Mouse (Mus musculus) testis, adult 2 months (tissue): Measurements from ENCODE around the gene Kif2a. TPM values are rescaled to one million over a fixed set of nuclear protein-coding genes. Genes with fewer than 3 reads are reported as not detected.
A peak's percentile ranks its signal among the peaks of the same experiment; 100 is the strongest.
"Not testable (repeated sequence)": the region's sequence is repeated elsewhere in the genome, so short reads cannot be mapped to it uniquely, and the experiment has no call there.

ENCODE experiments used
- H3K27ac ChIP-seq: fragments of 200-500 bp; 2 replicates; pipeline ENCODE4 v1.5.1; 2012; ENCODE audit warnings: low read depth, low read length; ENCODE audit not compliant: control insufficient read depth, insufficient read depth
- H3K27me3 ChIP-seq: fragments of 200-500 bp; 2 replicates; pipeline ENCODE4 v1.6.1; 2012; ENCODE audit warnings: mild to moderate bottlenecking, low read length, moderate library complexity; ENCODE audit not compliant: control insufficient read depth, insufficient read depth
- H3K36me3 ChIP-seq: fragments of 200-500 bp; 2 replicates; pipeline ENCODE4 v1.6.1; 2012; ENCODE audit warnings: mild to moderate bottlenecking, low read length; ENCODE audit not compliant: control insufficient read depth, insufficient read depth
- H3K4me1 ChIP-seq: fragments of 200-500 bp; 2 replicates; pipeline ENCODE4 v1.6.1; 2012; ENCODE audit warnings: low read length; ENCODE audit not compliant: control insufficient read depth, insufficient read depth
- H3K4me3 ChIP-seq: fragments of 200-500 bp; 2 replicates; pipeline ENCODE4 v1.5.1; 2012; ENCODE audit warnings: low read depth, mild to moderate bottlenecking, low read length, moderate library complexity, mixed read lengths; ENCODE audit not compliant: control insufficient read depth
- CTCF ChIP-seq: fragments of 200-500 bp; IDR thresholded peaks from 2 replicates; pipeline ENCODE4 v1.5.1; 2012; ENCODE audit warnings: low read depth, mild to moderate bottlenecking, inconsistent platforms, low read length, moderate library complexity; ENCODE audit not compliant: control insufficient read depth, insufficient read depth, insufficient replicate concordance
- POLR2A ChIP-seq: fragments of 200-500 bp; IDR thresholded peaks from 2 replicates; pipeline ENCODE4 v1.6.1; 2012; ENCODE audit warnings: low read depth, mild to moderate bottlenecking, inconsistent platforms, low read length, moderate library complexity; ENCODE audit not compliant: control insufficient read depth
- polyA plus RNA-seq: library from polyadenylated mRNA; depleted of rRNA; stranded (reverse); fragments of >200 nt; gene quantifications from 2 replicates; pipeline ENCODE4 v1.2.3, GENCODE M21; 2012

Kif2a gene
- polyA plus RNA-seq, 1 experiment: 54.9 TPM

- Histone ChIP-seq H3K4me1 (no peaks in the 10 kb centered on the region), H3K27me3 (no peaks in the 10 kb centered on the region), H3K4me3 (no peak overlapping the region), H3K36me3 (no peaks in the 10 kb centered on the region), H3K27ac (no peak overlapping the region)
- TF ChIP-seq POLR2A: no peak
- TF ChIP-seq CTCF: no peak
These were observed 8.0 kb downstream of the Kif2a start for GRCm38 (mm10) chr13:107013926-107014325.

DNA sequence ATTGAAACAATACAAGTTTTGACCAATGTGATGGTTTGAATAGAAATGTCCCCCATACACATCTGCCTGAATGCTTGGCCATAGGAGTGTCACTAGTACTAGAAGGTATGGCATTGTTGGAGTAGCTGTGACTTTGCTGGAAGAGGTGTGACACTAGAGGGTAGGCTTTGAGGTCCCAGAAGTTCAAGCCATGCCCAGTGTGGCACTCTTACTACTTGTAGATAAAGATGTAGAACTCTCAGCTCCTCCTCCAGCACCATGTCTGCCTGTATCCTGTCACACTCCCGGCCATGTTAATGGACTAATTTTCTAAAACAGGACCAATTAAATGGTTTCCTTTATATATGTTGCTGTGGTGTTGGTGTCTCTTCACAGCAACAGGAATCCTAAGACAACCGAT, 10.3 kb downstream of the Kif2a start:
- H3K4me3 ChIP-seq: no peak overlapping the region
- H3K27ac ChIP-seq: no peak overlapping the region
- H3K27me3 ChIP-seq: no peaks in the 10 kb centered on the region
- TF ChIP-seq POLR2A (no peak), CTCF (no peak)
- H3K36me3 ChIP-seq: no peaks in the 10 kb centered on the region
- H3K4me1 ChIP-seq: no peaks in the 10 kb centered on the region

- no peak overlapping the region for H3K4me3 ChIP-seq
- H3K27ac ChIP-seq: no peak overlapping the region
- TF ChIP-seq CTCF: no peak
- no peak for TF ChIP-seq POLR2A
- H3K27me3 ChIP-seq: no peaks in the 10 kb centered on the region
- no peaks in the 10 kb centered on the region for H3K36me3 ChIP-seq
- no peaks in the 10 kb centered on the region for H3K4me1 ChIP-seq
These were observed 13.8 kb downstream of the Kif2a start for GRCm38 (mm10) chr13:107008174-107008573.

GRCm38 (mm10) chr13:107003211-107003610, 18.7 kb downstream of the Kif2a start:
- TF ChIP-seq POLR2A: no peak

DNA sequence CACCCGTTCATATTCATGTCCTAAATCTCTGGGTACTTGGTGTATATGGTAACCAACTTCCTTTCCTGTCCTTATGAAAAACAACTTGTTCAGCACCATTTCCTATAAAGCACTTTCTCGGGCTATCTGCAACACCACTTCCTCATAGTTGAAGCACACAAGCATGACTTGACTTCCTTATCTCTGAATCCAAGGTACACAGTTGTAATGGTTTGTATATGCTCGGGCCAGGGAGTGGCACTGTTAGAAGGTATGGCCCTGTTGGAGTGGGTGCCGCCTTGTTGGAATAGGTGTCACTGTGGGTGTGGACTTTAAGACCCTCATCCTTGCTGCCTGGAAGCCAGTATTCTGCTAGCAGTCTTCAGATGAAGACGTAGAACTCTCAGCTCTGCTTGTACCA, 23.3 kb downstream of the Kif2a start:
- no peak overlapping the region for H3K4me3 ChIP-seq
- TF ChIP-seq CTCF (no peak), POLR2A (no peak)
- H3K36me3 ChIP-seq: no peaks in the 10 kb centered on the region
- H3K4me1 ChIP-seq: no peaks in the 10 kb centered on the region
- H3K27ac ChIP-seq: no peak overlapping the region
- H3K27me3 ChIP-seq: no peaks in the 10 kb centered on the region

More at GRCm38 (mm10) chr13:107003211-107003610, 18.7 kb downstream of the Kif2a start:
- H3K27ac ChIP-seq: no peak overlapping the region
- no peaks in the 10 kb centered on the region for H3K4me1 ChIP-seq
- peak overlapping the region; percentile 42; the same call in 1 of the 2 replicates for H3K4me3 ChIP-seq
- no peaks in the 10 kb centered on the region for H3K27me3 ChIP-seq
- no peaks in the 10 kb centered on the region for H3K36me3 ChIP-seq

GRCm38 (mm10) chr13:106998026-106998425, 23.9 kb downstream of the Kif2a start:
- no peak overlapping the region for H3K27ac ChIP-seq
- H3K4me1 ChIP-seq: no peaks in the 10 kb centered on the region
- H3K4me3 ChIP-seq: no peak overlapping the region
- H3K36me3 ChIP-seq: no peaks in the 10 kb centered on the region
- no peaks in the 10 kb centered on the region for H3K27me3 ChIP-seq
- no peak for TF ChIP-seq CTCF
- no peak for TF ChIP-seq POLR2A

GRCm38 (mm10) chr13:106997557-106997956, 24.4 kb downstream of the Kif2a start:
- not testable (repeated sequence) for H3K36me3 ChIP-seq, H3K4me1 ChIP-seq, H3K4me3 ChIP-seq, H3K27me3 ChIP-seq, H3K27ac ChIP-seq

DNA sequence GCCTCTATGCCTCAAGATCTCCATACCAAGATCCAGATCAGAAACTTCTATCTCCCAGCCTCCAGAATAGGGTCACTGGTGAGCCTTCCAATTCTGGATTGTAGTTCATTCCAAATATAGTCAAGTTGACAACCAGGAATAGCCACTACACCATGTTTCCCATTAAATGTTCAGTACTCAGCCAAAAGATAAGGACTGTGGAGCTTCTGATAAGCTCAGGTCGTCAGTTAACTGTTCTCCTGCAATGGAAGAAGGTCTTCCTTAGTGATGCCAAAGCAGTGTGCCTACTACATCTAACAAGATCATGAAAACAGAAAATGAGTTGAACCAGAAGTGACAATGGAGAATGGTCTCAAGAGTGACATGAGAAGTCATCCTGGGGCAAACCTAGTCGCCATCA, 25.0 kb downstream of the Kif2a start:
- Histone ChIP-seq H3K27me3 (no peaks in the 10 kb centered on the region), H3K4me3 (no peak overlapping the region), H3K36me3 (no peaks in the 10 kb centered on the region), H3K27ac (no peak overlapping the region), H3K4me1 (no peaks in the 10 kb centered on the region)
- TF ChIP-seq POLR2A (no peak), CTCF (no peak)
